9 mouse cellular contexts compared by ENCODE assay signal in the genomic region with DNA sequence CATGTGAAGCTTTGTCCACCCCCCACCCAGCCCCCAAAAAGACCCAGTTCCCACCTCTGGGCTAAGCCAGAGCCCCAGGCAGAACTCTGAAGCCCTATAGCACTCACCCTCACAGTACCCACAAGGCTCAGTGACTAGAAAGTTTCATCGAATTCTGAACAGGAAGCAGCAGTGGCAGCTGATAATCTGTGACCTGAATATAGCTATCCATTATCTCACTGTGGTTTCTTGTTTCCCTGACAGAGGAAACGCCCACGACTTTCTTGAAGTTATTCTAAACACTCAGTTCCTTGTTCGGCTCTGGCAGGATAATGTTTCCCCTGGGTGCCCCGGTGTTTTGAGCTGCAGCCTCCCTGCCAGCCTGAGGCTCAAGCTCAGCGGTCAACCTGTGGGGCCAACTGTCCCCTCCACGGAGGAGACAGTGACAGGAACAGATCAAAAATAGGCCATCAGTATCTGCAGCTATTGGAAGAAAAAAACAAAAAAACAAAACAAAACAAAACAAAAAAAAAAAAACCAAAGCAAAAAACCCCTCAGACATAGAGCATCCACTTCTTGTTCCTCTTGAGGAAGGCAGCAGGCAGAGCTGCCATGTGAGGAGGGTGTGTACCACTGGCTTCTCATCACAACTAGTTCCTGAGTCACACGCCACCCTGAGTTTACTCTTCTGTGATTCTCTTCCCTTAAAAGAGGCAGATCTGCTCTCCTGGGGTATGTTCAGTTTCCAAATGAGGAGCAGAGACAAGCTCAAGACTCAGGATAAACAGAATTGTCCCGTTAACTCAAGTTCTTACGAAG. TPM values are rescaled to one million over a fixed set of nuclear protein-coding genes. Genes with fewer than 3 reads are reported as not detected.
DNase-seq lines count a peak whose midpoint lies in the region; ATAC-seq and TF ChIP-seq lines count a peak whose summit lies in the region.
"Had no signal": no experiment of that assay in that cellular context is flagged by ENCODE, and none has a peak within 500 bp of the region (broad histone marks: within the 10 kb centered on the region; RNA-seq: fewer than 3 reads in every experiment).

No protein-coding gene starts in this region.

- no peak for TF ChIP-seq CTCF in forebrain, postnatal 0 days (IDR thresholded peaks at IDR 0.05; ENCODE audit: low read depth)
- TF ChIP-seq CTCF in bone marrow, adult 2 months (IDR thresholded peaks at IDR 0.05; ENCODE audit: control insufficient read depth, insufficient read depth, low read length), result no peak

- peak overlapping the region; percentile 36; the same call in 1 of the 2 replicates for H3K27ac ChIP-seq in forebrain, embryonic 10.5 days
- no peak overlapping the region for H3K27ac ChIP-seq in forebrain, postnatal 0 days (ENCODE audit: low read depth, low read length)
- peak overlapping the region; percentile 70 for H3K27ac ChIP-seq in bone marrow, adult 2 months (ENCODE audit: control insufficient read depth, insufficient read depth, low read depth, low read length, poor library complexity)
- peak overlapping the region; percentile 68 for H3K27ac ChIP-seq in heart, embryonic 13.5 days (replicated peaks)
- peak overlapping the region; percentile 84 for H3K27ac ChIP-seq in liver, embryonic 12.5 days
- no peak overlapping the region; the same call in 1 of the 2 replicates for H3K27ac ChIP-seq in hindbrain, embryonic 12.5 days
- H3K27ac ChIP-seq: midbrain, embryonic 12.5 days had no signal

- 42% methylated on average over 10 of the region's 10 CpGs for WGBS in forebrain, embryonic 10.5 days
- WGBS in forebrain, postnatal 0 days, result 32% methylated on average over 10 of the region's 10 CpGs
- WGBS in bone marrow, adult 2 months, result 12% methylated on average over 10 of the region's 10 CpGs
- WGBS in heart, embryonic 13.5 days, result 20% methylated on average over 10 of the region's 10 CpGs
- 11% methylated on average over 10 of the region's 10 CpGs for WGBS in liver, embryonic 12.5 days (ENCODE audit: insufficient replicate concordance)
- 34% methylated on average over 10 of the region's 10 CpGs for WGBS in hindbrain, embryonic 12.5 days

- H3K4me3 ChIP-seq in forebrain, embryonic 10.5 days, result no peak overlapping the region
- H3K4me3 ChIP-seq in forebrain, postnatal 0 days (ENCODE audit: low read depth, low read length), result no peak overlapping the region
- no peak overlapping the region for H3K4me3 ChIP-seq in bone marrow, adult 2 months (replicated peaks; ENCODE audit: control insufficient read depth, low read depth, low read length)
- 0 out of 2 replicates have a peak overlapping the region, but pooled peaks have one; percentile 3 for H3K4me3 ChIP-seq in heart, embryonic 13.5 days
- H3K4me3 ChIP-seq in liver, embryonic 12.5 days, result peak overlapping the region; percentile 43
- no peak overlapping the region for H3K4me3 ChIP-seq in hindbrain, embryonic 12.5 days
- H3K4me3 ChIP-seq: midbrain, embryonic 12.5 days had no signal

- no peaks in the 10 kb centered on the region for H3K36me3 ChIP-seq in forebrain, embryonic 10.5 days (replicated peaks)
- no peaks in the 10 kb centered on the region for H3K36me3 ChIP-seq in forebrain, postnatal 0 days (ENCODE audit: insufficient read depth)
- H3K36me3 ChIP-seq in heart, embryonic 13.5 days, result no peaks in the 10 kb centered on the region
- no peaks in the 10 kb centered on the region for H3K36me3 ChIP-seq in liver, embryonic 12.5 days
- no peaks in the 10 kb centered on the region for H3K36me3 ChIP-seq in hindbrain, embryonic 12.5 days
- H3K36me3 ChIP-seq: midbrain, embryonic 12.5 days had no signal

- no peak overlapping the region for H3K9ac ChIP-seq in forebrain, postnatal 0 days
- peak overlapping the region; percentile 68 for H3K9ac ChIP-seq in heart, embryonic 13.5 days
- peak overlapping the region; percentile 56 for H3K9ac ChIP-seq in liver, embryonic 12.5 days
- H3K9ac ChIP-seq in hindbrain, embryonic 12.5 days, result no peak overlapping the region
- H3K9ac ChIP-seq: midbrain, embryonic 12.5 days had no signal

- no peaks in the 10 kb centered on the region for H3K9me3 ChIP-seq in forebrain, embryonic 10.5 days
- no peaks in the 10 kb centered on the region for H3K9me3 ChIP-seq in forebrain, postnatal 0 days (ENCODE audit: low read length)
- H3K9me3 ChIP-seq in heart, embryonic 13.5 days, result no peaks in the 10 kb centered on the region
- H3K9me3 ChIP-seq in liver, embryonic 12.5 days (replicated peaks), result no peaks in the 10 kb centered on the region
- no peaks in the 10 kb centered on the region for H3K9me3 ChIP-seq in hindbrain, embryonic 12.5 days (replicated peaks)
- H3K9me3 ChIP-seq: midbrain, embryonic 12.5 days had no signal

- ATAC-seq in forebrain, postnatal 0 days, result no peak
- ATAC-seq in heart, embryonic 13.5 days (ENCODE audit: extremely low read depth, insufficient number of reproducible peaks, low FRiP score, low TSS enrichment), result no peak; the same call in 1 of the 2 replicates
- ATAC-seq in liver, embryonic 12.5 days, result peak; percentile 93
- ATAC-seq in hindbrain, embryonic 12.5 days (ENCODE audit: low FRiP score), result no peak

- no peak for TF ChIP-seq POLR2A in bone marrow, adult 2 months (IDR thresholded peaks at IDR 0.05; ENCODE audit: borderline replicate concordance, control insufficient read depth, low read depth, low read length)

- peaks cover 16% of the 10 kb centered on the region for H3K4me1 ChIP-seq in forebrain, embryonic 10.5 days
- no peaks in the 10 kb centered on the region for H3K4me1 ChIP-seq in forebrain, postnatal 0 days (ENCODE audit: insufficient read depth)
- H3K4me1 ChIP-seq in bone marrow, adult 2 months (ENCODE audit: control insufficient read depth, insufficient read depth, low read length), result peaks cover 2% of the 10 kb centered on the region
- peaks cover 24% of the 10 kb centered on the region for H3K4me1 ChIP-seq in heart, embryonic 13.5 days
- H3K4me1 ChIP-seq in liver, embryonic 12.5 days, result peaks cover 33% of the 10 kb centered on the region
- peaks cover 4% of the 10 kb centered on the region; the same call in 1 of the 2 replicates for H3K4me1 ChIP-seq in hindbrain, embryonic 12.5 days

- H3K4me2 ChIP-seq in forebrain, postnatal 0 days (ENCODE audit: low read depth), result no peak overlapping the region
- H3K4me2 ChIP-seq in heart, embryonic 13.5 days, result peak overlapping the region; percentile 55
- peak overlapping the region; percentile 70 for H3K4me2 ChIP-seq in liver, embryonic 12.5 days
- H3K4me2 ChIP-seq in hindbrain, embryonic 12.5 days (replicated peaks), result no peak overlapping the region
- H3K4me2 ChIP-seq: midbrain, embryonic 12.5 days had no signal

- DNase-seq in forebrain, embryonic 10.5 days (ENCODE audit: extremely low spot score, low spot score), result no peak
- no peak for DNase-seq in forebrain, postnatal 0 days
- DNase-seq in retina, postnatal 1 day, result peak; percentile 37
- no peak for DNase-seq in cerebellum, postnatal 25 days

- no peaks in the 10 kb centered on the region for H3K27me3 ChIP-seq in forebrain, embryonic 10.5 days (ENCODE audit: poor library complexity, severe bottlenecking)
- no peaks in the 10 kb centered on the region for H3K27me3 ChIP-seq in forebrain, postnatal 0 days (ENCODE audit: insufficient read depth, low read length)
- no peaks in the 10 kb centered on the region for H3K27me3 ChIP-seq in heart, embryonic 13.5 days (replicated peaks)
- H3K27me3 ChIP-seq in liver, embryonic 12.5 days (replicated peaks), result no peaks in the 10 kb centered on the region
- no peaks in the 10 kb centered on the region for H3K27me3 ChIP-seq in hindbrain, embryonic 12.5 days
- H3K27me3 ChIP-seq: midbrain, embryonic 12.5 days had no signal

RNA-seq across cellular contexts. Expression of a gene that starts 43.9 kb away (rescaled TPM):
- polyA plus RNA-seq in forebrain, embryonic 10.5 days (2016; fragmentation: Nextera tagmentation; extraction: Ambion mirVana), result 28.4 and 30.7 TPM in 2 replicates
- total RNA-seq in forebrain, postnatal 0 days (2014; rRNA removed), result 15.5 and 21.6 TPM in 2 replicates
- 4.4 and 6.6 TPM in 2 replicates for polyA plus RNA-seq in forebrain, postnatal 0 days (2015; fragmentation: Nextera tagmentation; extraction: Ambion mirVana)
- polyA plus RNA-seq in bone marrow, adult 2 months (2011; ENCODE audit: insufficient read depth, insufficient read length, low replicate concordance, missing spikeins), result 31.5 and 59.2 TPM in 2 replicates
- 67.1 and 69.8 TPM in 2 replicates for polyA plus RNA-seq in heart, embryonic 13.5 days (2015; fragmentation: Nextera tagmentation; extraction: Ambion mirVana)
- polyA plus RNA-seq in liver, embryonic 12.5 days (2016; fragmentation: Nextera tagmentation; extraction: Ambion mirVana), result 36.0 and 37.7 TPM in 2 replicates
- polyA plus RNA-seq in hindbrain, embryonic 12.5 days (2016; fragmentation: Nextera tagmentation; extraction: Ambion mirVana), result 39.1 and 46.4 TPM in 2 replicates

RNA-seq across cellular contexts. Expression of a gene that starts 48.8 kb away (rescaled TPM):
- polyA plus RNA-seq in forebrain, embryonic 10.5 days (2016; fragmentation: Nextera tagmentation; extraction: Ambion mirVana), result 0.40 and 0.59 TPM in 2 replicates
- 0.62 and 1.1 TPM in 2 replicates for total RNA-seq in forebrain, postnatal 0 days (2014; rRNA removed)
- 0.23 and 0.44 TPM in 2 replicates for polyA plus RNA-seq in forebrain, postnatal 0 days (2015; fragmentation: Nextera tagmentation; extraction: Ambion mirVana)
- polyA plus RNA-seq in bone marrow, adult 2 months (2011; ENCODE audit: insufficient read depth, insufficient read length, low replicate concordance, missing spikeins), result 1.8 and 6.9 TPM in 2 replicates
- 1.4 and 2.3 TPM in 2 replicates for polyA plus RNA-seq in heart, embryonic 13.5 days (2015; fragmentation: Nextera tagmentation; extraction: Ambion mirVana)
- 0.49 TPM in 2 replicates for polyA plus RNA-seq in liver, embryonic 12.5 days (2016; fragmentation: Nextera tagmentation; extraction: Ambion mirVana)
- 0.46 and 0.76 TPM in 2 replicates for polyA plus RNA-seq in hindbrain, embryonic 12.5 days (2016; fragmentation: Nextera tagmentation; extraction: Ambion mirVana)

Comparison
In these comparisons a context has a peak if more than half of its experiments do, and no peak if none do; other contexts are left out.
1. H3K27ac ChIP-seq: peak in forebrain, embryonic 10.5 days (single experiment), bone marrow, adult 2 months (single experiment), heart, embryonic 13.5 days (single experiment) and liver, embryonic 12.5 days (single experiment); none in forebrain, postnatal 0 days (single experiment) and hindbrain, embryonic 12.5 days (single experiment).
2. H3K4me3 ChIP-seq: peak in heart, embryonic 13.5 days (single experiment) and liver, embryonic 12.5 days (single experiment); none in forebrain, embryonic 10.5 days (single experiment), forebrain, postnatal 0 days (single experiment), bone marrow, adult 2 months (single experiment) and hindbrain, embryonic 12.5 days (single experiment).
3. H3K4me2 ChIP-seq: peak in heart, embryonic 13.5 days (single experiment) and liver, embryonic 12.5 days (single experiment); none in forebrain, postnatal 0 days (single experiment) and hindbrain, embryonic 12.5 days (single experiment).
4. H3K9ac ChIP-seq: peak in heart, embryonic 13.5 days (single experiment) and liver, embryonic 12.5 days (single experiment); none in forebrain, postnatal 0 days (single experiment) and hindbrain, embryonic 12.5 days (single experiment).